Mouse (Mus musculus): ENCODE measurements around the gene Rbms2. TPM values are rescaled to one million over a fixed set of nuclear protein-coding genes. Genes with fewer than 3 reads are reported as not detected.
"Not testable (repeated sequence)": the region's sequence is repeated elsewhere in the genome, so short reads cannot be mapped to it uniquely, and the experiment has no call there.

Rbms2 gene
- total RNA-seq, 2 experiments from 2014 or later: 61.7 to 69.1 TPM

DNA sequence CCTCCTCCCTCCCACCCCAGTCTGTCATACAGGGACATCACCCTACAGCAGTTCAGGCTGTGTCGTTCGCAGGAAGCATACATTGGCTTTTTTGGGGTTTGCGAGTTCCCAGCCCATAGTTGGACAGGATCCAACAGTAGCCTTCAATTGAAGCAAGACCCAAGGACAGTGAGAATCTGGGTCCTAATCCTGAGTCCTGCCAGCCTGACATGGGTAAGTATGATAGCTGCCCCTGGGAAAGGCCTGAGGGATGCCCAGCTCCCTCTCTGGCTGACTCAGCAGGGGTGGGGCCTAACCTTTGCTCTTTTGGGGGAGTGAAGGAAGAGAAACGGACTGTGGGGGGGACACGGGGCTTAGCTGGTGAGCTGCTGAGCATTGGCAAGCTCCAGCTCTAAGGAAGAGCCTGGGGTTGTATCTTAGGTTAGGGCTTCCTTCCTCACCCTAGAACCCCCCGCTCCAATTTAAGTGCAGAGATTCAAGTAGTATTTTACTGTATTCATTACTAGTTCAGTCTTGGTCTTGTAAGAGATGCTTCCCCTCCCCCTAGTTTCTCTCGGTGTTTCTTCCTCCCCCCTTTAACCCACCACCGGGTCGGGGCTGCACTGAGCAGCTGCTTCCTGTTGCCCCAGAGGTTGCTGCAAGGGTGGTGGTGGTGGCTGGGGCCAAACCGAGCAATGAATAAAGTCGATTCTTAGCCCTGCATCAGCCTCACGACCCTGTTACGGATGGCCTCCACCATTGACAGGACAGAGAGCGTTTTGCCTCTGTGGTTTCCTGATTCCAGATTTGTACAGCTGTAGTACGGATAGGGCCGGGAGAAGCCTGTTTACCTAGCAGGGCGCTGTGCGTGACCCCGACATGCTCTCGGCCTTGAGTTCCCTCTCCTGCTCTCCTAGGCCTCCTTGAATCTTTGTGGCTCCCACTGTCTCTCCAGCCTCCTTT lies 88.3 kb downstream of the Rbms2 start, which contains the start of gene Baz2a:
Gene Baz2a (plus strand): TSS at position 14 of the 942 bp plus-strand sequence.
- DNase-seq (ENCODE audit: low spot score): peak; percentile 60

DNA sequence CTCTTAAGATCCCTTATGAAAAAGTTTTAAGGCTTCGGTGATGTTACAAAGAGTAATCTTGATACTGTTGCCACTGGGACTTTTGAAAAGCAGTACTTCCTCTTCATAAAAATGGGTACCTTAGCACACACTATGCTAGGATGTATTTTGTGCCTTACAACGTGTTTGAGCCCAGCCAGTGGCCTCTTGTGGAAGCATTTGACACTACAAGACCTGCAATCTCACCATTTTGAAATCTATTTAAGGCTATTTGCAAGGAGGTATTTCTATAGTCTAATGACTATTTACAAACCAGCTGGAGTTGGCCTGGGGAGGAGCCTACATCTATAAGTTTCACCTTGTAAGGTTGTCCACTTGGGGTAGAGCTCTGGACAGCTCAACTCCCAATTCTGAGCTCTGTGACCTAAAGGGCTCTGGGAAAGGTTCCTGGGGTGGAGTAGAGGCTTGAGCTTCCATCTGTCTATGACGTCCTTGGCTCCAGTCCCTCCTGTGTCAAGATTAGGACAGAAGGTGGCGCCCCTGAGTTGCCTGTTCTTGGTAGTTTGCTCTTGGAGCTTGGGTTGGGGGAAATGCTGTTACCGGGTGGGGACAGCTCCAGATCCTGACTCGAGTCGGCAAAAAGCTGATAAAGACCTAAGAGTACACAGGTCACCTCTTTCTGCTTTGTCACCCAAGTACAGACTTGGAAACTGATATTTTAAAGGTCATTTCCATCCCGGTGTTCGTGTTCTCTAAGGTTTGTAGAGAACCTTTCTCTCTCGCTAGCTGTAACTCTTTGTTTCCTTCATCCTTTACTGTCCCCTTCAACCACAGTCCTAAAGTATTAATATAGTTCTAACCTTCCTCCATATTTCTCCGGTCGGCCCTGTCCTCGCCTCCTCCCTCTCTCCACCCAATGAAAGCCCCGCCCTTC lies 89.2 kb downstream of the Rbms2 start:
- peak; percentile 95 for DNase-seq (ENCODE audit: low spot score)

DNA sequence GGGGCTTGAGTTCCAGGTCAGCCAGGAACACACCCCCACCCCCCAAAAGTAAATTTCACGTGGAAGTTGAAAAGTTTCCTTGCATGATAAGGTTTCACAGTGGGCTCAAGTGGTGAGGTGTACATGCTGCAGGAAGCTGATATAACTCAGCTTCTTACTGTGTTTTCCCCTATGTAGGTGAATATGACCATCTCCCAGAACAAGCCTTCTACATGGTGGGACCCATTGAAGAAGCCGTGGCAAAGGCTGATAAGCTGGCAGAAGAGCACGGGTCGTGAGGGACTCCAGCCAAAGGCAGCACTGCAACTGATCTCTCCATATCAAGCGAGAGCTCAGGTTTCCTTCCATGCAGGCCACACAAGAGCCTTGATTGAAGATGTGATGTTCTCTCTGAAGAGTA lies 90.3 kb downstream of the Rbms2 start:
- no peak for DNase-seq (ENCODE audit: low spot score)

DNA sequence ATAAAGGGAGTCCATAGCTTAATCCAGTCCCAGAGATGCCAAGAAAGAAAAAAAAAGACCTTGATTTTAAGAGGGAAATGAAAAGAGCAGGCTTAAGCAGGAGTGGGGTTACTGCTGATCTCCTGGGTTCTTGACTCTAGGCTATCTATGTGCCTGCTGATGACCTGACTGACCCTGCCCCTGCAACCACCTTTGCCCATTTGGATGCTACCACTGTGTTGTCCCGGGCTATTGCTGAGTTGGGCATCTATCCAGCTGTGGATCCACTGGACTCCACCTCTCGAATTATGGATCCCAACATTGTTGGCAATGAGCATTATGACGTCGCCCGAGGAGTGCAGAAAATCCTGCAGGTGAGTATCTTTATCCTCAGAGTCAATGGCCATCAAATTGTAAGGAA lies 91.9 kb downstream of the Rbms2 start:
- DNase-seq (ENCODE audit: low spot score): no peak

DNA sequence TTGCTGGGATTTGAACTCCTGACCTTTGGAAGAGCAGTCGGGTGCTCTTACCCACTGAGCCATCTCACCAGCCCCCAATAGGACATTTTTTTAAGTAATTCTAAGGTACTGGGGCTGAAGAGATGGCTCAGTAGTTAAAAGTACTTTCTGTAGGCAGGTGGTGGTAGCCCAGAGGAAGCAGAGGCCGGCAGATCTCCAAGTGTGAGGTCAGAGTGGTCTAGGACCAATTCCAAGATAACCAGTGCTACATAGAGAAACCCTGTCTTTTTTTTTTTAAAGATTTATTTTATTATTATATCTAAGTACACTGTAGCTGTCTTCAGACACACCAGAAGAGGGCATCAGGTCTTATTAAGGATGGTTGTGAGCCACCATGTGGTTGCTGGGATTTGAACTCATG lies 92.9 kb downstream of the Rbms2 start:
- DNase-seq (ENCODE audit: low spot score): not testable (repeated sequence)

DNA sequence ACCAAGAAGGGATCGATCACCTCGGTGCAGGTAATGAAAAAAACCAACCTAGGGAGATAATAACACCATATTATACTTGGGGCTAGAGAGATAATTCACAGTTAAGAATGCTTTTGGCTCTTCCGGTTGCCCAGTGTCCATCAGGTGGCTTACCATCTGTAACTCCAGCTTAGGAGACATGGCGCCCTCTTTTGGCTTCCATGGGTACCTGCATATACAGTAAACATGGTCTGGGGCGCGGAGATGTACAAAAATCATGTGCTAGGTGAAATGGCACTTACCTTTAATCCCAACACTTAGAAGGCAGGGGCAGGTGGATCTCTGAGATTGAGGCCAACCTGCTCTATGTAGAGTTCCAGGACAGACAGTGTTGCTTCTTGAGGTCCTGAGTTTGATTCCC lies 93.7 kb downstream of the Rbms2 start:
- peak; percentile 22 for DNase-seq (ENCODE audit: low spot score)

DNA sequence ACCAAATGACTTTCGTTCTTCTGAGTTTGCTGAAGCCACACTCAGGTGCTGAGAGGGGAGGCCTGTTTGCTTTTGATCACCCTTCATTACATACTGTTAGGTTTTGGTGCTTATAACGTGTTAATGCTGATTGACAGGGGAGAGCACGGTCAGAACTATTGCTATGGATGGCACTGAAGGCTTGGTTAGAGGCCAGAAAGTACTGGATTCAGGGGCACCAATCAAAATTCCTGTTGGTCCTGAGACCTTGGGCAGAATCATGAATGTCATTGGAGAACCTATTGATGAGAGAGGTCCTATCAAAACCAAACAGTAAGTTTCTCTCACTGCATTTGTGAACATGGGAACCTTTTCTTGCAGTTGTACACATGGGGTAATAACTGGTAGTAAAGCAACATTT lies 95.9 kb downstream of the Rbms2 start:
- DNase-seq (ENCODE audit: low spot score): no peak

DNA sequence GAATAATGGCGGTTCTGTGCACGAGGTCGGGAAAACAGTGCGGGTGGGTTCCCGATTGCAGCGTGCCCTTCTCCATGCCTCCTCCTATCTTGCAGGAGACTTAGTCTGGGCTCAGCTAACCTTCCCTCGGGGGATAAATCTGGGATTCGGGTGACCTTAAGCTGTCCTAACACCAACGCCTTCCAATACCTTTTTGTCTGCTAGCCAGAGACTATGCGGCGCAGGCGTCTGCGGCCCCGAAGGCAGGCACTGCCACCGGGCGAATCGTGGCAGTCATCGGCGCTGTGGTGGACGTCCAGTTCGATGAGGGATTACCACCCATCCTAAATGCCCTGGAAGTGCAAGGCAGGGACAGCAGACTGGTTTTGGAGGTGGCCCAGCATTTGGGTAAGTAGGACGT lies 96.4 kb downstream of the Rbms2 start:
- peak; percentile 44 for DNase-seq (ENCODE audit: low spot score)

DNA sequence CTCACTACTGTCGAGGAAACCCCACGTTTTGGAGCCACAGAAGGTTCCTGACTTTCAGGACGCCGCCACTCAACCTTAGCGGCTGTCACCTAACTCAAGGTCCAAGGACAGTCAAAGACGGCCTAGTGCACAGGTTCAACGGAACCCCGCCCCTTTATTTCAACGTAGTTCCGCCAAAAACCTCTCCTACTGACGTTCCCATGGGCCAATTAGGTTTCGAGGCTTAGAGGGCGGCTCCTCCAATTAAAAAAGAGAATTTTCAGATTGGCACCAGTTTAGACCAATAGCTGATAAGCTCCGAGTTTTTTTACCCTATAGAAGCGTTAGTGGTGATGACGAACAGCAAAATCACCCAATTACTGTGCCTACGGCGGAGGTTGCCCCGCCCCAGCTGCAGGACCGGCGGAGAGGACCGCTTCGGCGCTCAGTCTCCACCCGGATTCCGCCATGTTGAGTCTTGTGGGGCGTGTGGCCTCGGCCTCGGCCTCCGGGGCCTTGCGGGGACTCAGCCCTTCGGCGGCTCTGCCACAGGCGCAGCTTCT lies 97.1 kb downstream of the Rbms2 start, which contains the start of gene Atp5b:
Gene Atp5b (plus strand): TSS at position 394 of the 542 bp plus-strand sequence.
- peak; percentile 100 for DNase-seq (ENCODE audit: low spot score)

DNA sequence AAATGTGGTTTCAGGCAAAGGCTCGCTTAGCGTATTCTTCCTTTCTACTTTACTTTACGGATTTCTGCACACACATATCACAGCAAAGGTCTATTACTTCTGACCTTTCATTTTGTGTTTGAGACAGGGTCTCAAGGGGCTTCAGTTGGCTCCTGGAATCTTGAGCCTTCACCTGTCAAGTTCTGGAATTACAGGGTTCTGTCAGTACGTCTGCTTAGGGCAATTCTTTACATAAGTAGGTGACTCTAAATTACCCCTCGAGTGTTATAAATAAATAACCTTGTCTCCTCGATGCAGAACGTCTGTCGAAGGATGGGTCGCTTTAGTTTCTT lies 97.7 kb downstream of the Rbms2 start:
- DNase-seq (ENCODE audit: low spot score): no peak

DNA sequence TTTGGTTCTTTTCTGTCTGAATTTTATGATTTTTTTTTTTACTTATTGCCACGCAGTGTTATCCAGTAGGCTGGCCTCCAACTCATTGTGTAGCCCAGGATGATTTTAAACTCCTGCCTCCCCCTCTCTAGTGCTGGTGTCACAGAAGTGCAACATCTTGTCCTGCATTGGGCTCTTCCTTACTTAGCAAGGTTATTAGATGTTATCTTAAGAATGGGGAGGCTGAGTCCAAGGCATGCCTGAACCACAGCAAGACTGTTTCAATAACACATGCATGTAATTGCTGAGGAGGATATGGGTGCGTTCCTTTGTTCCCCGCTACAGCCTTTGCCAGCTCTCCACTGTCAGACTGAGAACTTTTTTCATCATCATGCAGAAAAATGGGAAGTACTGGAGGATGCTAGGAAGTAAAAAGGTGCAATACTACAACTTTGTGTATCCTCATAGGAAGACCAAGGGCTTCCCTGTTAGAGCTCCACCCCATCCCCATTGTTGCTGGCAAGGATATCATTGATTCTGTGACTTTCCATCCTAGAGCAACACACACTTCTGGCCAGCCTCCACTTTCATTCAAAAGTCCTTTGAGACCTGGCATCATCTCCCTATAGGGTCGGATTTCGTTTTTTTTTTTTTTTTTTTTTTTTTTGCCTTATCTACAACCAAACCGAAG lies 98.2 kb downstream of the Rbms2 start:
- no peak for DNase-seq (ENCODE audit: low spot score)

Small RNA genes within 50 kb of the gene (microRNA-seq; reads per million reads assigned to microRNA genes)
- gene Mir677: 22.2 reads per million, percentile 38 among the genes with 10 or more reads in this experiment

Other genes starting within 250 kb of the Rbms2 start
- not detected for gene Hsd17b6, start 172.7 kb downstream of the Rbms2 start, total RNA-seq (2021)
- 1 to 10 TPM in 1 of 2 experiments, under 1 TPM in 1; 0.64 to 1.0 TPM for gene Prim1, start 165.1 kb downstream of the Rbms2 start, total RNA-seq (2021)
- 100 to 1,000 TPM; 382 to 392 TPM for gene Naca, start 144.7 kb downstream of the Rbms2 start, total RNA-seq (2021)
- gene Ptges3, start 121.3 kb downstream of the Rbms2 start, total RNA-seq (2021): 10 to 100 TPM; 72.1 to 87.9 TPM
- 1,000 to 10,000 TPM; 3,383 to 3,450 TPM for gene Atp5b, start 97.0 kb downstream of the Rbms2 start, total RNA-seq (2021)
- 10 to 100 TPM; 12.4 to 13.9 TPM for gene Baz2a, start 88.7 kb downstream of the Rbms2 start, total RNA-seq (2021)
- gene Gls2, start 14.2 kb upstream of the Rbms2 start, total RNA-seq (2021): under 1 TPM; 0.43 TPM
- 10 to 100 TPM; 33.0 to 34.6 TPM for gene Spryd4, start 31.5 kb upstream of the Rbms2 start, total RNA-seq (2021)
- not detected for gene Mip, start 45.5 kb upstream of the Rbms2 start, total RNA-seq (2021)
- 1 to 10 TPM; 2.1 to 3.2 TPM for gene Timeless, start 51.8 kb upstream of the Rbms2 start, total RNA-seq (2021)
- under 1 TPM in 1 of 2 experiments, not detected in 1; 0.21 TPM for gene Apon, start 73.8 kb upstream of the Rbms2 start, total RNA-seq (2021)
- under 1 TPM in 1 of 2 experiments, not detected in 1; 0.28 TPM for gene Apof, start 88.4 kb upstream of the Rbms2 start, total RNA-seq (2021)
- 1 to 10 TPM; 2.7 to 5.2 TPM for gene Stat2, start 90.3 kb upstream of the Rbms2 start, total RNA-seq (2021)
- gene Il23a, start 118.5 kb upstream of the Rbms2 start, total RNA-seq (2021): not detected
- 1 to 10 TPM; 3.3 to 3.7 TPM for gene Pan2, start 123.0 kb upstream of the Rbms2 start, total RNA-seq (2021)
- 10 to 100 TPM; 46.4 to 48.3 TPM for gene Cnpy2, start 142.2 kb upstream of the Rbms2 start, total RNA-seq (2021)
- gene Cs, start 157.4 kb upstream of the Rbms2 start, total RNA-seq (2021): 100 to 1,000 TPM; 561 to 590 TPM
- 100 to 1,000 TPM; 388 to 467 TPM for gene Coq10a, start 188.7 kb upstream of the Rbms2 start, total RNA-seq (2021)
- 10 to 100 TPM; 44.5 to 47.0 TPM for gene Ankrd52, start 196.8 kb upstream of the Rbms2 start, total RNA-seq (2021)
- not detected for gene Slc39a5, start 220.9 kb upstream of the Rbms2 start, total RNA-seq (2021)
- gene Nabp2, start 231.2 kb upstream of the Rbms2 start, total RNA-seq (2021): 10 to 100 TPM; 61.0 to 65.2 TPM
- 10 to 100 TPM; 12.7 to 13.2 TPM for gene Rnf41, start 231.4 kb upstream of the Rbms2 start, total RNA-seq (2021)